Mouse (Mus musculus) forebrain, embryonic 12.5 days (tissue): ENCODE measurements around the gene Gns. TPM values are rescaled to one million over a fixed set of nuclear protein-coding genes. Genes with fewer than 3 reads are reported as not detected.
A peak's percentile ranks its signal among the peaks of the same experiment; 100 is the strongest.
"Not testable (repeated sequence)": the region's sequence is repeated elsewhere in the genome, so short reads cannot be mapped to it uniquely, and the experiment has no call there.

ENCODE experiments used
- ATAC-seq: fragments of 200-750 bp; cut with Nextera tagmentation; 2 replicates; pipeline ENCODE4 v1.8.0; 2017; ENCODE audit warnings: moderate TSS enrichment; ENCODE audit not compliant: low FRiP score
- H3K27ac ChIP-seq: fragments of 300-500 bp; sonication (generic); 2 replicates; pipeline ENCODE4 v1.5.1; 2016; ENCODE audit warnings: mild to moderate bottlenecking
- H3K27me3 ChIP-seq: fragments of 300-500 bp; sonication (generic); 2 replicates; pipeline ENCODE4 v1.6.1; 2016; ENCODE audit warnings: mild to moderate bottlenecking
- H3K36me3 ChIP-seq: fragments of 300-500 bp; sonication (generic); replicated peaks from 2 replicates; pipeline ENCODE4 v1.6.1; 2016; ENCODE audit warnings: mild to moderate bottlenecking
- H3K4me1 ChIP-seq: fragments of 300-500 bp; sonication (generic); 2 replicates; pipeline ENCODE4 v1.6.1; 2016
- H3K4me2 ChIP-seq: fragments of 300-500 bp; sonication (generic); 2 replicates; pipeline ENCODE4 v1.6.1; 2016; ENCODE audit warnings: mild to moderate bottlenecking, moderate library complexity
- H3K4me3 ChIP-seq: fragments of 300-500 bp; sonication (generic); replicated peaks from 2 replicates; pipeline ENCODE4 v1.5.1; 2016; ENCODE audit warnings: mild to moderate bottlenecking
- H3K9ac ChIP-seq: fragments of 300-500 bp; sonication (generic); 2 replicates; pipeline ENCODE4 v1.6.1; 2016; ENCODE audit warnings: mild to moderate bottlenecking
- H3K9me3 ChIP-seq: fragments of 300-500 bp; sonication (generic); 2 replicates; pipeline ENCODE4 v1.6.1; 2016
- WGBS: fragments of 180-500 bp; shearing (Covaris S2); methylation state at CpG from one replicate; pipeline ENCODE4 v1.1.7; 2016; 5-methylcytosine and 5-hydroxymethylcytosine counted together
- polyA plus RNA-seq: library from polyadenylated mRNA; unstranded; fragments of >200 nt; fragmentation: Nextera tagmentation; extraction: Ambion mirVana; gene quantifications from 2 replicates; pipeline ENCODE4 v1.2.1, GENCODE M21; 2016

Gns gene
- 38.9 and 40.1 TPM in 2 replicates for polyA plus RNA-seq

DNA sequence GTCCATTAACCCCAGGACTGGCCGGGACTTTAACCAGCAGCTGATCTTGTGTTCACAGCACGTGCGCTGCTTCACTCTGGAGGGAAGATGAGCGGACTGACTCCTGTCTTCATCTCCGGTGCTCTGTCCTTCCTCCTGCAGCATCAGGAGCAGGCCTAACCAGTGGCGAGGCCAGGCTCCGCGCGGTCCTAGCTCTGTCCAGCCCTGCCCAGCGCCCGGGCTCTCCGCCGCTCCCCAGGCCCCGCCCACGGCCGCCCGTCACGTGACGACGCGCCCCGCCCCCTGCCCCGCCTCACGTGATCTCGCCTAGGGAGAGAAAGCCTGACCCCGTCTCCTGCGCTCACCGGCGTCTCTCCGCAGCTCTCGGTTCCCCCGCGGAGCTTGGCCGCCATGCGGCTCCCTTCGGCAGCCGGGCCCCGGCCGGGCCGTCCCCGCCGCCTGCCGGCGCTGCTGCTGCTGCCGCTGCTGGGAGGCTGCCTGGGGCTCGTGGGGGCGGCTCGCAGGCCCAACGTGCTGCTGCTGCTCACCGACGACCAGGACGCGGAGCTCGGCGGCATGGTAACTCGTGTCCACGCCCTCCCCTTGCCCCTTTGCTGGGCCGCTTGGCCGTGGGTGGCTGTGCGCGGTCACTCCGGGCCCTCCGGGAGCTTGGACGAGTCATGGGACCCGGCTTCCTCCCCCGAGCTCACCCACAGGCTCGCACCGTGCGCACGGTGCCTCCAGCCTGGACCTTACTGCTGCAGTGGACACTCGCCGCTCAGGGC is at the start of gene Gns:
Gene Gns (plus strand): TSS at position 290 of the 764 bp plus-strand sequence.
- peak within 1 kb of the TSS; percentile 94 for H3K9ac ChIP-seq
- peak within 1 kb of the TSS; percentile 93 for H3K4me3 ChIP-seq
- peak within 1 kb of the TSS; percentile 90 for H3K4me2 ChIP-seq
- peaks cover 2% of the 10 kb centered on the region for H3K36me3 ChIP-seq
- H3K9me3 ChIP-seq = no peaks in the 10 kb centered on the region
- peak within 1 kb of the TSS; percentile 75 for H3K27ac ChIP-seq
- H3K4me1 ChIP-seq = peaks cover 16% of the 10 kb centered on the region
- WGBS = under 1% methylated on average over 63 of the region's 72 CpGs
- H3K27me3 ChIP-seq = no peaks in the 10 kb centered on the region
- peak; percentile 99 for ATAC-seq

DNA sequence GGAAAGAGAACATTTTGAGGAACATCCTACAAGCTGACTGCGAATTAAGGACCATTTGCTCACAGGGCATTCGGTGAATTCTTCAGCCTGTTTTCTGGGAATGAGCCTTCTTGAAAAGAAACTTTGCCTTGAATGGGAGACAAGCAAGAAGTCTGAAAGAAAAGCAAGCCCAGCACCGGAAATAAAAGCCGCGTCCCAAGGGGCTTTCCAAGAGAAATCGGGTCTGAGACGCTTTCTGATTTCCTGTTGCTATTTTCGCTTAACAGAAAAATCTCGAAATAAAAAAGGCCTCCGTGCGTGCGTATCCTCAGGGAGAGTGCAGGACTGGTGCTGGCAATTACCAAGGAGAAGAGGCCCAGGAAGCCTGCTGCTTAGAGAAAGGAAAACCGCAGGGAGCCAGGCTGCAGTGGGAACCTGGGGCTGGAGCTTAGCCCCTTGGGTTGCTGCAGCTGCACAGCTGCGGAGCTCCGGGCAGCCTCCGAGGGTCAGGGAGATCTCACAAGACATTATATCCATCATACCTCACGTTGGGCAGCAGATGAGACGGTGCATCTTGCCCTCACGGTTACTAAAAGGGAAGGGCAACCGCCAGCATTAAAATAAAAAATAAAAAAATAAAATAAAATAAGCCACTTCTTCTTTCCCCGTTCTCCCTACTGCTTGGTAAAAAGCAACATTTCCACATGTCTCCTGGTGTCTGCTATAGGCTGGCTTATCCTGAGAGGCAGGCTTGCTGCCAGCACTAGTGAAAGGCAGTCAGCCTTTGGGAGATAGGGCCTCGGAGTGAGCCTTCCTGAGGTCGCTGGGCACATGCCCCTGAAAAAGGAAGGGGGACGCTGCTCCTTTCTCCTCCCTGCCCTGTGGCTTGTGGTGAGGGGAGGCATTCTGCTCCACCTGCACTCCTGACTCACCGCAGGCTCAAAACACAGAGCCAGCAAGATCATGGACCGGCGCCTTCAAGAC is 49.3 kb upstream of the Gns start:
- H3K36me3 ChIP-seq = no peaks in the 10 kb centered on the region
- WGBS = 20% methylated on average over 27 of the region's 27 CpGs
- 0 out of 2 replicates have a peak overlapping the region, but pooled peaks have one; percentile 0 for H3K4me3 ChIP-seq
- no peak for ATAC-seq
- peaks cover 22% of the 10 kb centered on the region for H3K27me3 ChIP-seq
- peak overlapping the region; percentile 39 for H3K4me2 ChIP-seq
- H3K9me3 ChIP-seq = peaks cover 3% of the 10 kb centered on the region; the same call in 1 of the 2 replicates
- H3K4me1 ChIP-seq = peaks cover 23% of the 10 kb centered on the region
- H3K27ac ChIP-seq = 0 out of 2 replicates have a peak overlapping the region, but pooled peaks have one; percentile 10
- no peak overlapping the region for H3K9ac ChIP-seq

DNA sequence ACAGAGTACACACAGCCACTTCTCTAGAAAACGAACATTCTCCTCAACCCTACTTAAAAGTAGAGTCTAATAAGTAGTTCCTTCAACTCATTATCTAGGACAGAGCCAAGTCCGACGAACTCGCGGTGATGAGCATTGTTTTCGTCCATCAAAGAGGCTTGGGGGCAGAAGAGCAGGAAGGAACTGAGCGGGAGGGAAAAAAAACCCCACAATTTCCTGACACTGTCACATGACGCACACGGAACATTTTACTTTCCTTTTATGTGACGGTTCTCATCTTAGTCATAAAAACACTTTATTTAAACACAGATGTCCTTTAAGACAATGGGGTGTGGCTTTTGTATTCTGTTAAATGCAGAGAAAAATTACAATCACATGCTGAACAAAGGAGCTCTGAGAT is 48.5 kb upstream of the Gns start:
- Histone ChIP-seq H3K9me3 (peaks cover 3% of the 10 kb centered on the region; the same call in 1 of the 2 replicates), H3K36me3 (no peaks in the 10 kb centered on the region), H3K4me1 (peaks cover 20% of the 10 kb centered on the region), H3K27ac (no peak overlapping the region), H3K9ac (no peak overlapping the region), H3K27me3 (peaks cover 21% of the 10 kb centered on the region), H3K4me3 (no peak overlapping the region), H3K4me2 (no peak overlapping the region)
- 89% methylated on average over 10 of the region's 10 CpGs for WGBS
- ATAC-seq = no peak

DNA sequence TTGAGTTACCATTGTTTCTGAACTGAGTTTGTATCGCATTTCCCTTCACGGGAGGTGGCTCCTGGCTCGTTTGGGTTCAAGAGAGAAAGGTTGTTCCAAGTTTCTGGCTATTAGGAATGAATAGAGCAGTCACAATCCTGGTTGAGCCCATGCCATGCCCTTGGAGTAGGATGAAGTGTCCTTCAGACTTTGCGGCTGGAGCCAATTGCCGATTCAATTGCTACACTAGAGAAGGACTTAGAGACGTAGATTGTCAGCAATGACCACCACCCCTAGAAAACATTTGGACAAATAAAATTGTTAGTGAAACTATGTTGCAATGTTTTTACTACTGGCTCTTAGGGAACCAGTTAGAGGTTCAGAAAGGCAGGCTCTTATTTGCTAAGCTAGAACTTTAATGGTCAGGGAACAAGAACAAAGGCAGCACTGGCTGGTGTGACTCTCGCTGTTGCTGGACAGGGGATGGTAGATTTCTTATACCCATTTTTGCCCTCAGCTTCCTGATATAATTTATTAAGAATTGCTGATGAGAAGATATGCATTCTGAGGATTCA is 46.4 kb upstream of the Gns start:
- Histone ChIP-seq H3K4me3 (no peak overlapping the region), H3K4me2 (no peak overlapping the region), H3K27ac (no peak overlapping the region), H3K4me1 (peaks cover 16% of the 10 kb centered on the region), H3K27me3 (peaks cover 11% of the 10 kb centered on the region), H3K36me3 (no peaks in the 10 kb centered on the region), H3K9me3 (peaks cover 3% of the 10 kb centered on the region; the same call in 1 of the 2 replicates), H3K9ac (no peak overlapping the region)
- ATAC-seq = no peak
- 78% methylated on average over 7 of the region's 7 CpGs for WGBS

DNA sequence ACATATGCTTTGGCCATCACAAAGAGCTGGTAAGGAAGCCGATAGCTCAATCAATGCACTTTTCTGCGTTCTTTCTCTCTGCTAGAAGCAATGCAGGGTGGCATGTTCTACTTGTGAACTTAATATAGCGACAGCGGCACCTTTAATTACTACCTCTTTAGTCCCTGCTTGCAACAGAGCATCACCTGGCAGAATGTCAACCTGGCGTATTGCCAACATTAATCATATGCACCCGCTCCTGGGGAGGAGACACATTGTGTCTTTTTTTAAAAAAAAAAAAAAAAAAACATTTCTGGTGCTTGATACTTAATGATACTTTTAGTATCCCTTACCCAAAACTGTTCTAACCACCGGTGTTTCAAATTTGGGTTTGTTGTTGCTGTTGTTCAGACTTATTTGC is 41.4 kb upstream of the Gns start:
- Histone ChIP-seq H3K4me2 (no peak overlapping the region), H3K9me3 (no peaks in the 10 kb centered on the region), H3K4me1 (no peaks in the 10 kb centered on the region; the same call in 1 of the 2 replicates), H3K27ac (no peak overlapping the region), H3K9ac (no peak overlapping the region), H3K27me3 (no peaks in the 10 kb centered on the region), H3K36me3 (no peaks in the 10 kb centered on the region), H3K4me3 (no peak overlapping the region)
- 76% methylated on average over 7 of the region's 7 CpGs for WGBS
- ATAC-seq = no peak

DNA sequence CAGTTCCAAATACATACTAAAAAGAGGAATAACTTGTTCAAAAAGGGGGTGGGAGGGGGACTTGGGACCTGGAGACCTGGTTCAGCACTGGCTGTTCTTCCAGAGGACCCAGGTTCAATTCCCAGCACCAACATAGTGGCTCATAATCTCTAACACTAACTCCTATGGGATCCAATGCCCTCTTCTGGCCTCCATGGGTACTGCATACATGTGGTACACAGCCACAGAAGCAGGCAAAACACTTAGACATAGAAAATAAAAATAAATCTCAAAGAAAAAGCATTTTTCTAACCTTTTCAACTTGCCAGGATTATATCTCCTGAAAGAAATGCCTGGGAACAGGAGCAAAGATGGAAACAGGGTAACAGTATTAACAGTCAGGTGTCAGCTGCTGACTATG is 38.7 kb upstream of the Gns start:
- Histone ChIP-seq H3K36me3 (no peaks in the 10 kb centered on the region), H3K4me2 (no peak overlapping the region), H3K4me3 (no peak overlapping the region), H3K9ac (no peak overlapping the region), H3K27ac (no peak overlapping the region), H3K4me1 (no peaks in the 10 kb centered on the region; the same call in 1 of the 2 replicates), H3K27me3 (no peaks in the 10 kb centered on the region), H3K9me3 (no peaks in the 10 kb centered on the region)
- no peak for ATAC-seq

DNA sequence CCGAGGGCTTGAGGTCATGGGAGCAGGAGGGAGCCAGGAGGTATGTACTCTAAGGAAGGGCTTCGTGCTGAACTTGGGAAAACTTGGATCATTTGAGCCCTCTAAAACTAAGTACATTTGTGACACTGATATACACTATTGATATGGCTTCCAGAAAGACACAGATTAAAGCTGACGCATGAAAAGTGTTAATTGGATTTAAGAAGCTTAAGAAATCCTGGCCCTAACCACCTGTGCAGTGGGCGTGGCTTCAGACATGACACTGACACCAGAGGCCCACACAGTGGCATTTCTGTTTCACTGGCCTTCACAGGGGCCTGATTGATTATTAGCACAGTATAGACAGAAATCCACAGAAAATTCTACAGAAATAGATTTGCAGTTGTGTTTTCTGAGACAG is 35.3 kb upstream of the Gns start:
- Histone ChIP-seq H3K9me3 (no peaks in the 10 kb centered on the region), H3K36me3 (no peaks in the 10 kb centered on the region), H3K4me2 (no peak overlapping the region), H3K4me1 (no peaks in the 10 kb centered on the region), H3K4me3 (no peak overlapping the region), H3K27ac (no peak overlapping the region), H3K27me3 (no peaks in the 10 kb centered on the region), H3K9ac (no peak overlapping the region)
- ATAC-seq = no peak
- WGBS = 72% methylated on average over 4 of the region's 4 CpGs

DNA sequence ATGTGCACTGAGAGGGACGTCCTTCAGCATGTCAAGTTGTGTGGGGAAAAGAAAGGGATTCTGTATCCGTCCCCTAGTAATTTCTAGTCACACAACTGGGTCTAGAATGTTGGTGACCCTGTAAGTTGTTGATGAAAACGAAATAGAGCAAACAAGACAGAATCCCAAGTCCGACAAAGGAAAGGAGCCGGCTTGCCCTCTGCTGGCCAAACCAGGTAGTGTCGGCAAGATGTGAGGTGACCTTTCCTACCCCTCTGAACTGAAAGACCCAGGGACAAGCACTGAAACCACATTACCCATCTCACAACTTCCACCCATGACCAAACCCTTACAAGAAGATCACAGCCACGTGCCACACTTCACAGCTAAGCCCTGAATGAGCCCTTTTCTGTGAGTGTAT is 34.0 kb upstream of the Gns start:
- WGBS = 10% methylated on average over 7 of the region's 7 CpGs
- H3K4me1 ChIP-seq = no peaks in the 10 kb centered on the region
- no peaks in the 10 kb centered on the region for H3K27me3 ChIP-seq
- no peak overlapping the region for H3K27ac ChIP-seq
- 0 out of 2 replicates have a peak, but pooled peaks have one; percentile 17 for ATAC-seq
- H3K4me2 ChIP-seq = no peak overlapping the region
- no peak overlapping the region for H3K4me3 ChIP-seq
- no peaks in the 10 kb centered on the region for H3K36me3 ChIP-seq
- no peak overlapping the region for H3K9ac ChIP-seq
- H3K9me3 ChIP-seq = no peaks in the 10 kb centered on the region

DNA sequence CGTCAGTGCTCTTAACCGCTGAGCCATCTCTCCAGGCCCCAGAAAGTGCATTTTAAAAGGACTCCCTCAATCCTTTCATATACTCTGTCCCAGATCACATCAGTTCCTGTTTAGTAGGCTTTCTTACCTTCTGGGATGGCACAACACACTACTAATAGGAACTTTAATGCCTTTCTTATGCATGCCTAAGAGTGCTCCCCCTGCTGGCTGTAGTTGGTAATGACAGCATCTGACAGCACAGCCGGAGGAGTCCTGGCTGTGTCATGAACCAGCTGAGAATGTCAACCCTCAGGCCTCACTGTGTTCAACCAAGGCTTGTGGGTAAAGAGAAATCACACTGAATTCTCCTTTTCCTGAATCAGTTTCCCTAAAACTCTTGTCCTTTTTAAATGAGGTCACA is 30.3 kb upstream of the Gns start:
- no peak overlapping the region for H3K4me3 ChIP-seq
- ATAC-seq = no peak
- 82% methylated on average over 3 of the region's 3 CpGs for WGBS

DNA sequence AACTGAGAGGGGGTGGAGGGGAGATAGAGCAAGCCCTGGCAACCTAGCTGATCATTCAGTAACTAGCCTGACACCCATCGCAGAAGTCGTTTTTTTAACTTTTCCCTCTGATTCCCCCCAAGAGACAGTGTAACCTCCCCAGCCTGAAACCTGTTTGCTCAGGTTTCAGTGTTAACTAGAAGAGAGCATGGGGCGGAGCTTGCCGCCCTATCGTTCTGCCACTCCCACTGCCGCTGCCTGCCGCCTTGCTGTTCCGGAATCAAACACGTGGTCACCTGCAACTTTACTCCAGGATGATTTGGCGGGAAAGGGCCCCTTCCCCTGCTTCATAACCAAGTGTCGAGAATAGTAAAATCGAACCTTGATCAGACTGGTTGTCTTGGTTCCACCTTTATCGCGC is 28.4 kb upstream of the Gns start:
- H3K9ac ChIP-seq, H3K9me3 ChIP-seq, H3K36me3 ChIP-seq, H3K4me2 ChIP-seq, H3K27ac ChIP-seq, H3K27me3 ChIP-seq, H3K4me3 ChIP-seq, ATAC-seq: not testable (repeated sequence)
- peaks cover 18% of the 10 kb centered on the region for H3K4me1 ChIP-seq
- WGBS = 82% methylated on average over 14 of the region's 14 CpGs

More for the DNA sequence above, 30.3 kb upstream of the Gns start:
- Histone ChIP-seq H3K4me1 (no peaks in the 10 kb centered on the region), H3K9ac (no peak overlapping the region), H3K36me3 (no peaks in the 10 kb centered on the region), H3K9me3 (no peaks in the 10 kb centered on the region), H3K4me2 (no peak overlapping the region), H3K27ac (no peak overlapping the region), H3K27me3 (no peaks in the 10 kb centered on the region)

DNA sequence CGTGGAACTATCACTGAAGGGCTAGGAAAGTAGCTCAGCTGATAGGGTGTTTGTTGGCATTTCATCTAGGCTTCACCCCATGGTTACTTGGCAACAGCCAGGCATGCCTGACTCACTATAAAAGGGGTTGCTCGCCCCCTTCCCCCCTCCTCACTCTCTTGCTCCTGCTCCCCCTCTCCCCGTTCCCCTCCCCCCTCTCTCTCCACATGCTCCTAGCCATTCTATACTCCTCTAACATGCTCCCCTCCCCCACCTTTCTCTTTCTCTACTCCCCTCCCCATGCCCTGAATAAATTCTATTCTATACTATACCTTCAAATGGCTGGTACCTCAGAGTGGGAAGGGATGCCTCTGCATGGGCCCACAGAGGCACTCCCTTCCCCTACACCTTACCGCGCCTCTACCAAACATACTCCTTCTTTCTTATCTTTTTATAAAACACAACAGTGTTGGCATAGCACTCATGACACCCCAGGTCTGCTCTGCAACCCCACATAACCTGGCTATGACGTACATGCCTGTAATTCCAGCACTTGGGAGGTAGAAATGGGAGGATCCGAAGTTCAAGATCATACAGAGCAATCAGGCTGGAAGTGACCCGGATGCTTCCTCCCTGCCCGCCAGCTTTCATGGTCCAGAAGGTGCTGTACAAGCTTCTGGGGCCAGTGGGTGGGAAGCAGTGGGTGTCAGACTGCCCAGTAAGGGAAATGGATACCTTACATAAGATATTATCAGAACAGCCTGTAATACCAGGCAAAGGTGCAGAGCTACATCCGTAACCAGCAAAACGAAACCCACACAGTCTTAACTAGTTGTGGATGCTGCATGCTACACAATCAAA is 23.9 kb upstream of the Gns start:
- ATAC-seq = peak; percentile 88
- Histone ChIP-seq H3K27me3 (no peaks in the 10 kb centered on the region), H3K4me1 (peaks cover 18% of the 10 kb centered on the region), H3K9me3 (no peaks in the 10 kb centered on the region), H3K27ac (no peak overlapping the region), H3K36me3 (no peaks in the 10 kb centered on the region), H3K4me2 (no peak overlapping the region; the same call in 1 of the 2 replicates), H3K9ac (no peak overlapping the region), H3K4me3 (no peak overlapping the region)
- 55% methylated on average over 11 of the region's 11 CpGs for WGBS
